Mouse (Mus musculus): ENCODE results near the gene Trappc11.
"Not testable (repeated sequence)": the region's sequence is repeated elsewhere in the genome, so short reads cannot be mapped to it uniquely, and the experiment has no call there.

The Trappc11 gene

GRCm38 (mm10) chr8:47482354-47483071 lies 50.8 kb downstream of the Trappc11 start:
- DNase-seq = no peak

DNA sequence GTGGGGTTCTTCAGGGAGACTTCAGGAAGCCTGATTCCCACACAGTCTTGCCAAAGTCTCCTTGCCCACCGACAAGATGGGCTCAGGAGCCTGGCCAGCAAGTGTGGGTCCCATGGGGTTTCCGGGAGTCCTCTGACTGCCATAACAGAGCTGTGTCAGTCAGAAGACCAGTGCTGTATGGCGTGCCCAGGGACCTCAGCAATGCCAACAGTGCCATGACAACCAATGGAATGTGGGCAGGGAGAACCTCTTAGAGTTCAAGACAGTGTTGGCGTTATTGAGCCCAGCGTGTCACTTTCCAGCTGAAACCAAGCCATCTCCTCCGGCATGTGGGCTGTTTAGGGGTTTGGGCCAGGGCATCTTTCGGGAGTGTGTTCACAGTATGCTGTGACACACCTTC lies 53.2 kb downstream of the Trappc11 start:
- DNase-seq = no peak

DNA sequence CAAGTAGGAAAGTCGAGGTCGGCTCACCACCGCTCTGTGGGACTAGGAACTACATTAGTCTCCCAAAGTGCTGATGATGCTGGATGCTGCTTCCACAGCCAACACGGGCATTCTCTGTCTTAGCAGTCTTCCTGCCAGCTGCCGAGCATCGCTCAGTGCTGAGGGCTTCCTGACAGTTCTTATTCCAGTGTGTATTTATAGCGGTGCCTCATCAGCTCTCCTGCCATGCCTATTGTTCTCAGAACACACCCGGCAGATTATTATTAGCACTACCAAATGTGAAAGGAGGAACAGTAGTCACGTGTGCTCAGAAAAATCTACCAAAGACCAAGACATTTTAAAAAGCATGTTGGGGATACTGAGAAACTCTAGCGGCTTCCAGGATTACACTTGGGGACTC lies 71.6 kb downstream of the Trappc11 start:
- no peak for DNase-seq

- no peak for DNase-seq
Observed at GRCm38 (mm10) chr8:47459216-47459749, 74.0 kb downstream of the Trappc11 start.

DNA sequence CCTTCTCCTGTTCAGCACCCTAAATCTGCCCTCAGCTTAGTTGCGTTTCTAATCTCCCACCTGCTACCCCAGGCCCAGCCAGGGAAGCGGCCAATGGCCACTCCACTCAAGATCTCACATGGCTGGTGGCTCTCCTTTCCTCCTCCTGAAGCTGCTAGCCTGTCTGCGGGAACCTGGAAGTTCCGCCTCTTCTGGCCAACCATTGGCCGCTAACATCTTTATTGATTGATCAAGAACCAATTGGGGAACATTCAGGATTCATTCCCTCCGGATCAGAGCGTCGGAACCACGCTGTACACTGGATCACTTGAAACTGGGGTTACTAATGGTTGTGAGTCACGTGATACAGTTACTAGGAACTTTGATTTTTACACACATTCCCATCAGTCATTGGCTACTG lies 74.7 kb downstream of the Trappc11 start:
- DNase-seq = no peak

DNA sequence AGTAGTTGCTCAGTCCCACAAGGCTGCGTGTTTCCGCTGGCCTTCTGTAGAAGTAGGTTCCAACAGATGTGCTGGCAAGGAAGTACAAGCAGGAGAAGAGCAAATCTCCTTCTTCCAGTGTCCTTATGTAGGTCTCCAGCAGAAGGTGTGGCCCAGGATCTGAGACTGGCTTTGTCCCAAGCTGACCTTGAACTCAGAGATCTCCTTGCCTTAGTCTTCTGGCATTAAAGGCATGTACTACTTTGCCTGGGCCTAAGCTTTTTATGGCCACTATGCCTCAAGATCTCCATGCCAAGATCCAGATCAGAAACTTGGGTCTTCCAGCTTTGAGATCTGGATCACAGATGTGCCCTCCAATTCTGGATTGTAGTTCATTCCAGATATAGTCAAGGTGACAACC lies 84.1 kb downstream of the Trappc11 start:
- DNase-seq = not testable (repeated sequence)

- no peak for DNase-seq
Observed at GRCm38 (mm10) chr8:47446312-47447046, 86.8 kb downstream of the Trappc11 start, which contains the start of gene Stox2. TSS of gene Stox2 (minus strand) at chr8:47446362.
